Mouse (Mus musculus): ENCODE results near the gene Edem1. TPM values are rescaled to one million over a fixed set of nuclear protein-coding genes. Genes with fewer than 3 reads are reported as not detected.

Edem1 gene
- polyA plus RNA-seq, 1 experiment from 2014 or later, result 254 TPM

DNA sequence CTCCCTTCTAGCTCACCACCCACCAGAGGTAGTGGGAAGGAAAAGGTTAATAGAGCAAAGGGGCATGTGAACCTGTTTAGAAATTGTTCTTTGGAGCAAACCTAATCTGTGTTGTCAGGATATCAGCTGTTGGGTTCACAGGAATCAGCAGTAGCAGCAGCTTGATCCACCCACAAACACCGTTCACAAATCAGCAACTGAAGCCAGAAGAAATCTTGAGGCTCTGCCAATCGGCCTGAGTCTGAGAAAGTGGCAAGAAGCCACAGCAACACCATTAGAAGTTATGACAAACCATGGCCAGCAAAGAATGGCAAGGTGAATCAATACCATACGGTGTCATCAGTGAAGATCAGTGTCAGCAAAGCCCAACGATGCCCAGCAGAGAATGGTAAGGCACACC lies 42.8 kb downstream of the Edem1 start:
- DNase-seq (ENCODE audit: low spot score), result no peak

DNA sequence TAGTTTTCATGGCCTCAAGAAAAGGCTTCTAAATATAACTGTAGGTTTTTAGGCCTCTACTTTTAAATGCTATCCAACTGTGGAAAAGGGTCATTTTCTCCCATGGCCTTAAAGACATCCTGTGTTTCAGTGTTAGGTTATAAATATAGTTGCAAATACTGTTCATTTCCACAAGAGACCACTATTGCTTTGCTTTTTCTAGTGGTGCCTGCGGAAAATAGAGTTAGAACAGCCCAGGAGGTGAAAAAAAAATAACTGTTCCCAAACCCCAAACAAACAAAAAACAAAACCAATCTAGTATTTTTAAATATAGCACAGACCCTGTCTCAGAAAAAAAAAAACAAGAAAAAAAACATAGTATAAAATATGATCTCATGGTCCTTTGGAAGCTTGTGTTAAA lies 46.9 kb downstream of the Edem1 start:
- no peak for DNase-seq (ENCODE audit: low spot score)

DNA sequence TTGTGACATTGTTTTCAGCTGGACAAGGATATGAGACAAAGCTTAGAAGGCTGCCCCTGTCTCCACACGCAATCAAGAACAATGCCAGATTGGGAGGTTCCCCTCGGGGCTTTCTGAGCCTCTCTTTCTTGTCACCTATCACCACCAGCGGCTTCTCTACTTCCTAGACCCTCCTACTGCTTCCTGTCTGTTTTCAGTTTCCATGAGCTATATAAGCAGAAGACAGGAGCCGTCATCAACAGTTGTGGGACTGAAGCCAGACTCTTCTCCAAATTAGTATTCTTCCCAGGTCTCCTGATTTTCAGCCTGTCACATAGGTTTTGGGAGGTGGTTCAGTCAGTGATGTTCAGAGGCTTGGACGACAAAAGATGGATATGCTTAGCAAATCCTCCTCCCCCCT lies 47.6 kb downstream of the Edem1 start:
- peak; percentile 50 for DNase-seq (ENCODE audit: low spot score)

- no peak for DNase-seq (ENCODE audit: low spot score)
Measured at GRCm38 (mm10) chr6:108876486-108876885, 48.0 kb downstream of the Edem1 start.

DNA sequence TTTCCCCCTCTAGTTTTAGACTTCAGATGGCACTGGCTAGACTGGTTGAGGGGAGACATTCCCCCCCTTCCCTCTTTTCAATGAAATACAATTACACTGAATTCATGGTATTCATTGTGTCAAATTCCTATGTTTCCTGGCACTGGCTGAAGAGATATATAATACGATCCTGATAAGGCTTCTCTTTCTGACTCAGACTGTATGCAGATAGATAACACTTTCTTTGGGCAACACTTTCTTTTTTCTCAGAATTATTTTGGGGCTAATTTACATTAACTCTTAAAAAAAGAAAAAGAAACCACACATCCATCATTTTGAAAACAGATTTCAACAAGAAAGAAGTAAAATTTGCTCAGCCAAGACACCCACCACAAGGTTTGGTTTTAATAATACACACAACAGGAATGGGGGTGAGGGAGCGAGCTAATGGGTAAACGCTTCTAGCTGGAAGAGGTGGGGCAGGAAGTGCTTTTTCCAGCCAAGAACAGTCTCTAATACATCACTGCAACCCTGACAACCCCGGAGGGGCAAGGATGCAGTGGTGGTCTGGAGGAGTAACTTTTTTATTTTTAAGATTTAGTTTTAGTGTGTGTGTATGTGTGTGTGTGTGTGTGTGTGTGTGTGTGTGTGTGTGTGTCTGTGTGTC lies 52.0 kb downstream of the Edem1 start:
- DNase-seq (ENCODE audit: low spot score), result no peak

GRCm38 (mm10) chr6:108881074-108881473 lies 52.6 kb downstream of the Edem1 start:
- no peak for DNase-seq (ENCODE audit: low spot score)

DNA sequence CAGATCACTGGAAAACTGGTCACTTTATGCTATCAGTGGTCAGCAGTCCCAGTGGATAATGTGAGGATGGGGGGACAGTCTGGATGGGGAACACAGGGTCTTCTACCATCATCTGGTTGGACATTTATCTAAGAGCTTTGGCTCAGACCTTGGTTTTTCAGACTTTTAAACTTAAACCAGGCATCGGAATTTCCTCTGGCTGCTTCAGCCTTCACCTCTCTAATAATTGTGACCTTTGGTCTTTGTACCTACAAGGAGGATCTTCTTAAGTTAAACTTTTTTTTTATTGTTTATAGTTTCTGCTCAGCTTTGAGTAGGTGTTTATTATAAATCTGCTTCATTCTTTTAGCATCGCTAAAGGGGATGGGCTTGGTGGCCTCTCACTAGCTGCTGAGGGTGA lies 55.4 kb downstream of the Edem1 start:
- no peak for DNase-seq (ENCODE audit: low spot score)

GRCm38 (mm10) chr6:108884603-108885002 lies 56.2 kb downstream of the Edem1 start:
- DNase-seq (ENCODE audit: low spot score), result no peak

DNA sequence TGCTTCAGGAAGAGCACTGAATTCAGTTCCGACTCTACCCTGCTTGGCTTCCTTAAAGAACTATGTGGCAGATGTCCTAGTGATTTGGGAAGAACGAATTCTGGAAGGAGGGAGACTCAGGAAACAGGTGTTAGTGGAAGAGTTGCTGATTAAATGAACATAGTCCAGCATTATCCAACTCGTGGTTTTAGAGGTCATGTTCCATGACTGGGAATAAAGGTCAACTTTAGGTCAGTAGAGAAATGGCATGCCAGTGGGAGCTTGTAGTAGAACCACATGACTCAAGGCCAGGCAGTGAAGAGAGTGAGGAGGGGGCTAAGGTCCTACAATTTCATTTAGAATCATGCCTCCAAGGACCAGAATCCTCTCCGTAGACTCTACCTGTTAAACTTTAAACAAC lies 57.9 kb downstream of the Edem1 start:
- DNase-seq (ENCODE audit: low spot score), result no peak

- no peak for DNase-seq (ENCODE audit: low spot score)
Measured at GRCm38 (mm10) chr6:108892589-108892988, 64.1 kb downstream of the Edem1 start.

- DNase-seq (ENCODE audit: low spot score), result no peak
Measured at GRCm38 (mm10) chr6:108895129-108895528, 66.7 kb downstream of the Edem1 start.

- no peak for DNase-seq (ENCODE audit: low spot score)
Measured at GRCm38 (mm10) chr6:108895976-108896375, 67.5 kb downstream of the Edem1 start.

GRCm38 (mm10) chr6:108896525-108897087 lies 68.2 kb downstream of the Edem1 start:
- no peak for DNase-seq (ENCODE audit: low spot score)

GRCm38 (mm10) chr6:108899231-108899630 lies 70.8 kb downstream of the Edem1 start:
- DNase-seq (ENCODE audit: low spot score), result no peak

DNA sequence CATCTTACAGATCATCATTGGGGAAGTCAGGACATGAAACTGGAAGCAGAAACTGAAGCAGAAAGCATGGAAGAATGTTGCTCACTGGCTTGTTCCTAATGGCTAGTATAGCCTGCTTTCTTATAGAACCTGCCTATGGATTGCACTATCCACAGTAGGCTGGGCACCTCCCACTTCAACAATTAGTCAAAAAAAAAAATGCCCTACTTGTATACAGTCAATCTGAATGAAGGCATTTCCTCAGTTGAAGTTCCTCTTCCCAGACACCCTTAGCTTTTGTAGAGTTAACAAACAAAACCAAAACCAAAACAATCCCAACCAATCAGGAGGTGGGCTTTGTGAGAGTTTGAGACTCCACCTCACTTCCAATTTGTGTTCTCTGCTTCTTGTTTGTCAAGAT lies 73.7 kb downstream of the Edem1 start:
- no peak for DNase-seq (ENCODE audit: low spot score)

DNA sequence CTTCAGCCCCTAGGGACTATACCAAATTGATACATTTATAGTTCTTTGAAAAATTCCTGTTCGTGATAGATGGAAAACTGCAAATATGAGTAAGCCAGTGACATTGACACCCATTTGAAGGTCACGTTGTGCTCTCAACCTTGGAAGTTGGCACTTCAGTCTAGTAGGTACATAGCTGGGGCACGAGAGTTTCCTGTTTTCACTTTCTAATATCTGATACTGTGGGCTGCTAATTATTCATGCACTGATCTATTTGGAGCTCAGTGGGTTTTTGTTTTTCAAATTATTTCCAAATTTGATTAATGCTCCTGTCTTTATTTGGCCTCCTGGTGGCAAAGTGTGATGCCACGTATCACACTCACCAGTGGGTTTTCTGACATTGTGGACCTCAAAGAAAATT lies 74.8 kb downstream of the Edem1 start:
- no peak for DNase-seq (ENCODE audit: low spot score)

DNA sequence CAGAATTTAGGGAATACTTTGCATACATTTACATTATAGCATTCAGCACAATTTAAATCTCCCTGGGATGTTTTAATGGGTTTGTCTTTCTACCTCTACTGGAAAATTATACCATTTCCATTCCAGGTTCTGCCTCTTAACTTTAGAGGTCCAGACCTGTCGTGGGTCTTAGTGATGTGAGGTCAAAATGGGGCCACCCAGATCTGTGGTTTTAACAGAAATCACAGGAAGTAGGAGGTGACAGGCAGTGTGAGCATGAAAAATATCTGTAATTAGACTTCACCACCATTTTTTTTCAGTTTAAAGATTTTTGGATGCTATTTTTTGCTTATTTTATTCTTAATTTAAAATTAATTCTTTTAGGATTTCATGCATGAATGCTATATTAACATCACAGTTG lies 78.1 kb downstream of the Edem1 start:
- DNase-seq (ENCODE audit: low spot score), result no peak

Other genes starting within 250 kb of the Edem1 start
- gene Bhlhe40, start 168.0 kb upstream of the Edem1 start, polyA plus RNA-seq (2015; fragmentation: Nextera tagmentation; extraction: Ambion mirVana), result 6.6 and 7.0 TPM in 2 replicates
- gene Arl8b, start 45.5 kb upstream of the Edem1 start, polyA plus RNA-seq (2015; fragmentation: Nextera tagmentation; extraction: Ambion mirVana), result 60.9 and 75.9 TPM in 2 replicates

All from thymus, postnatal 0 days (tissue).